Mouse (Mus musculus): ENCODE results near the gene Ctrb1. TPM values are rescaled to one million over a fixed set of nuclear protein-coding genes. Genes with fewer than 3 reads are reported as not detected.

The Ctrb1 gene
- polyA plus RNA-seq, 1 experiment from 2014 or later: not detected

GRCm38 (mm10) chr8:111715514-111715913 is 24.7 kb upstream of the Ctrb1 start:
- 80% methylated on average over 13 of the region's 13 CpGs for WGBS
- H3K4me1 ChIP-seq: peaks cover 43% of the 10 kb centered on the region

GRCm38 (mm10) chr8:111714295-111714694 is 23.5 kb upstream of the Ctrb1 start:
- 93% methylated on average over 12 of the region's 12 CpGs for WGBS
- H3K27me3 ChIP-seq: no peaks in the 10 kb centered on the region
- no peak overlapping the region for H3K9ac ChIP-seq
- no peak overlapping the region for H3K27ac ChIP-seq
- no peak overlapping the region for H3K4me3 ChIP-seq
- peaks cover 38% of the 10 kb centered on the region for H3K4me1 ChIP-seq
- ATAC-seq (ENCODE audit: low FRiP score): no peak
- peaks cover 64% of the 10 kb centered on the region for H3K36me3 ChIP-seq
- H3K4me2 ChIP-seq (replicated peaks): no peak overlapping the region
- no peaks in the 10 kb centered on the region for H3K9me3 ChIP-seq (replicated peaks)

More at GRCm38 (mm10) chr8:111715514-111715913, 24.7 kb upstream of the Ctrb1 start:
- Histone ChIP-seq H3K9me3 (replicated peaks) (no peaks in the 10 kb centered on the region), H3K4me3 (no peak overlapping the region), H3K27me3 (no peaks in the 10 kb centered on the region), H3K4me2 (replicated peaks) (no peak overlapping the region), H3K36me3 (peaks cover 64% of the 10 kb centered on the region), H3K9ac (0 out of 2 replicates have a peak overlapping the region, but pooled peaks have one; percentile 53), H3K27ac (peak overlapping the region; percentile 99)
- ATAC-seq (ENCODE audit: low FRiP score): no peak

- peaks cover 66% of the 10 kb centered on the region for H3K36me3 ChIP-seq
Measured at GRCm38 (mm10) chr8:111713817-111714216, 23.0 kb upstream of the Ctrb1 start.

GRCm38 (mm10) chr8:111713291-111713690 is 22.5 kb upstream of the Ctrb1 start:
- Histone ChIP-seq H3K9ac (0 out of 2 replicates have a peak overlapping the region, but pooled peaks have one; percentile 18), H3K27ac (no peak overlapping the region), H3K36me3 (peaks cover 71% of the 10 kb centered on the region), H3K4me3 (no peak overlapping the region), H3K27me3 (no peaks in the 10 kb centered on the region), H3K4me1 (peaks cover 34% of the 10 kb centered on the region), H3K4me2 (replicated peaks) (no peak overlapping the region), H3K9me3 (replicated peaks) (no peaks in the 10 kb centered on the region)
- ATAC-seq (ENCODE audit: low FRiP score): no peak
- 96% methylated on average over 11 of the region's 11 CpGs for WGBS

More at GRCm38 (mm10) chr8:111713817-111714216, 23.0 kb upstream of the Ctrb1 start:
- Histone ChIP-seq H3K27ac (no peak overlapping the region), H3K4me1 (peaks cover 35% of the 10 kb centered on the region), H3K27me3 (no peaks in the 10 kb centered on the region), H3K4me3 (no peak overlapping the region), H3K9ac (no peak overlapping the region), H3K4me2 (replicated peaks) (no peak overlapping the region), H3K9me3 (replicated peaks) (no peaks in the 10 kb centered on the region)
- 93% methylated on average over 25 of the region's 25 CpGs for WGBS
- no peak for ATAC-seq (ENCODE audit: low FRiP score)

GRCm38 (mm10) chr8:111712588-111712987 is 21.8 kb upstream of the Ctrb1 start:
- H3K36me3 ChIP-seq: peaks cover 76% of the 10 kb centered on the region
- H3K4me3 ChIP-seq: no peak overlapping the region
- H3K27ac ChIP-seq: no peak overlapping the region
- WGBS: 80% methylated on average over 6 of the region's 6 CpGs
- no peaks in the 10 kb centered on the region for H3K27me3 ChIP-seq
- no peaks in the 10 kb centered on the region for H3K9me3 ChIP-seq (replicated peaks)
- H3K4me2 ChIP-seq (replicated peaks): no peak overlapping the region
- H3K9ac ChIP-seq: 0 out of 2 replicates have a peak overlapping the region, but pooled peaks have one; percentile 9
- ATAC-seq (ENCODE audit: low FRiP score): no peak
- peaks cover 27% of the 10 kb centered on the region for H3K4me1 ChIP-seq

GRCm38 (mm10) chr8:111712135-111712534 is 21.3 kb upstream of the Ctrb1 start:
- no peaks in the 10 kb centered on the region for H3K27me3 ChIP-seq
- H3K4me1 ChIP-seq: peaks cover 22% of the 10 kb centered on the region
- 76% methylated on average over 9 of the region's 9 CpGs for whole genome bisulfite sequencing
- no peak overlapping the region for H3K27ac ChIP-seq
- peaks cover 76% of the 10 kb centered on the region for H3K36me3 ChIP-seq
- no peaks in the 10 kb centered on the region for H3K9me3 ChIP-seq (replicated peaks)
- H3K9ac ChIP-seq: no peak overlapping the region
- H3K4me3 ChIP-seq: no peak overlapping the region
- H3K4me2 ChIP-seq (replicated peaks): no peak overlapping the region
- no peak for ATAC-seq (ENCODE audit: low FRiP score)

- H3K36me3 ChIP-seq: peaks cover 76% of the 10 kb centered on the region
- no peak for ATAC-seq (ENCODE audit: low FRiP score)
- WGBS: 92% methylated on average over 20 of the region's 20 CpGs
Measured at GRCm38 (mm10) chr8:111710777-111711485, 20.1 kb upstream of the Ctrb1 start.

GRCm38 (mm10) chr8:111709223-111709622 is 18.4 kb upstream of the Ctrb1 start:
- Histone ChIP-seq H3K9ac (no peak overlapping the region), H3K4me2 (replicated peaks) (no peak overlapping the region), H3K4me3 (no peak overlapping the region), H3K4me1 (no peaks in the 10 kb centered on the region), H3K27me3 (no peaks in the 10 kb centered on the region), H3K27ac (no peak overlapping the region), H3K9me3 (replicated peaks) (no peaks in the 10 kb centered on the region), H3K36me3 (peaks cover 61% of the 10 kb centered on the region)
- 78% methylated on average over 1 of the region's 1 CpGs for WGBS
- no peak for ATAC-seq (ENCODE audit: low FRiP score)

More at GRCm38 (mm10) chr8:111710777-111711485, 20.1 kb upstream of the Ctrb1 start:
- H3K27me3 ChIP-seq: no peaks in the 10 kb centered on the region
- H3K9ac ChIP-seq: no peak overlapping the region
- H3K4me3 ChIP-seq: no peak overlapping the region
- no peaks in the 10 kb centered on the region for H3K9me3 ChIP-seq (replicated peaks)
- no peak overlapping the region for H3K4me2 ChIP-seq (replicated peaks)
- no peak overlapping the region for H3K27ac ChIP-seq
- H3K4me1 ChIP-seq: peaks cover 10% of the 10 kb centered on the region

GRCm38 (mm10) chr8:111708265-111708664 is 17.5 kb upstream of the Ctrb1 start:
- Histone ChIP-seq H3K4me2 (replicated peaks) (no peak overlapping the region), H3K27ac (no peak overlapping the region), H3K4me3 (no peak overlapping the region), H3K4me1 (no peaks in the 10 kb centered on the region), H3K36me3 (peaks cover 51% of the 10 kb centered on the region), H3K9ac (no peak overlapping the region), H3K27me3 (no peaks in the 10 kb centered on the region), H3K9me3 (replicated peaks) (no peaks in the 10 kb centered on the region)
- ATAC-seq (ENCODE audit: low FRiP score): no peak
- 90% methylated on average over 6 of the region's 6 CpGs for WGBS

- H3K9me3 ChIP-seq (replicated peaks): no peaks in the 10 kb centered on the region
- no peaks in the 10 kb centered on the region for H3K4me1 ChIP-seq
- no peak for ATAC-seq (ENCODE audit: low FRiP score)
- no peak overlapping the region for H3K4me2 ChIP-seq (replicated peaks)
- no peak overlapping the region for H3K9ac ChIP-seq
- H3K27me3 ChIP-seq: no peaks in the 10 kb centered on the region
- H3K27ac ChIP-seq: no peak overlapping the region
- H3K4me3 ChIP-seq: no peak overlapping the region
- H3K36me3 ChIP-seq: peaks cover 29% of the 10 kb centered on the region
- 65% methylated on average over 5 of the region's 5 CpGs for WGBS
Measured at GRCm38 (mm10) chr8:111705699-111706098, 14.9 kb upstream of the Ctrb1 start.

- Histone ChIP-seq H3K27me3 (no peaks in the 10 kb centered on the region), H3K4me1 (no peaks in the 10 kb centered on the region), H3K36me3 (peaks cover 24% of the 10 kb centered on the region), H3K9ac (no peak overlapping the region), H3K27ac (no peak overlapping the region), H3K4me3 (no peak overlapping the region), H3K4me2 (replicated peaks) (no peak overlapping the region), H3K9me3 (replicated peaks) (no peaks in the 10 kb centered on the region)
- WGBS: 77% methylated on average over 3 of the region's 3 CpGs
- ATAC-seq (ENCODE audit: low FRiP score): no peak
Measured at GRCm38 (mm10) chr8:111705222-111705621, 14.4 kb upstream of the Ctrb1 start.

- no peak overlapping the region for H3K27ac ChIP-seq
Measured at GRCm38 (mm10) chr8:111704585-111704984, 13.8 kb upstream of the Ctrb1 start.

GRCm38 (mm10) chr8:111701380-111701779 is 10.6 kb upstream of the Ctrb1 start:
- Histone ChIP-seq H3K9me3 (replicated peaks) (no peaks in the 10 kb centered on the region), H3K9ac (no peak overlapping the region), H3K4me1 (no peaks in the 10 kb centered on the region), H3K4me2 (replicated peaks) (no peak overlapping the region), H3K27me3 (no peaks in the 10 kb centered on the region), H3K4me3 (no peak overlapping the region), H3K27ac (no peak overlapping the region), H3K36me3 (no peaks in the 10 kb centered on the region)
- ATAC-seq (ENCODE audit: low FRiP score): no peak
- WGBS: 85% methylated on average over 9 of the region's 9 CpGs

More at GRCm38 (mm10) chr8:111704585-111704984, 13.8 kb upstream of the Ctrb1 start:
- H3K27me3 ChIP-seq: no peaks in the 10 kb centered on the region
- WGBS: 95% methylated on average over 12 of the region's 12 CpGs
- H3K4me2 ChIP-seq (replicated peaks): no peak overlapping the region
- no peak overlapping the region for H3K4me3 ChIP-seq
- H3K9me3 ChIP-seq (replicated peaks): no peaks in the 10 kb centered on the region
- peaks cover 18% of the 10 kb centered on the region for H3K36me3 ChIP-seq
- ATAC-seq (ENCODE audit: low FRiP score): no peak
- H3K4me1 ChIP-seq: no peaks in the 10 kb centered on the region
- H3K9ac ChIP-seq: no peak overlapping the region
